Mouse (Mus musculus) intestine, embryonic 15.5 days (tissue): ENCODE measurements at regions not wholly inside any gene's neighbourhood (a gene's known extent, or its start where the extent isn't known, plus 50 kb on each side); places are given as distances from the start of the nearest gene placed in this dataset.
"Not testable (repeated sequence)": the region's sequence is repeated elsewhere in the genome, so short reads cannot be mapped to it uniquely, and the experiment has no call there.

Source experiments
- ATAC-seq: fragments of 200-750 bp; cut with Nextera tagmentation; 2 replicates; pipeline ENCODE4 v1.8.0; 2017; ENCODE audit warnings: moderate TSS enrichment, moderate library complexity
- H3K27ac ChIP-seq: fragments of 300-500 bp; sonication (generic); 2 replicates; pipeline ENCODE4 v1.5.1; 2015; ENCODE audit warnings: mild to moderate bottlenecking, inconsistent platforms
- H3K27me3 ChIP-seq: fragments of 300-500 bp; sonication (generic); replicated peaks from 2 replicates; pipeline ENCODE4 v1.6.1; 2015; ENCODE audit warnings: inconsistent platforms
- H3K36me3 ChIP-seq: fragments of 300-500 bp; sonication (generic); 2 replicates; pipeline ENCODE4 v1.6.1; 2015; ENCODE audit warnings: inconsistent platforms
- H3K4me1 ChIP-seq: fragments of 300-500 bp; sonication (generic); replicated peaks from 2 replicates; pipeline ENCODE4 v1.6.1; 2015; ENCODE audit warnings: inconsistent platforms
- H3K4me2 ChIP-seq: fragments of 300-500 bp; sonication (generic); replicated peaks from 2 replicates; pipeline ENCODE4 v1.6.1; 2015; ENCODE audit warnings: mild to moderate bottlenecking, inconsistent platforms
- H3K4me3 ChIP-seq: fragments of 300-500 bp; sonication (generic); replicated peaks from 2 replicates; pipeline ENCODE4 v1.5.1; 2015; ENCODE audit warnings: inconsistent platforms
- H3K9ac ChIP-seq: fragments of 300-500 bp; sonication (generic); 2 replicates; pipeline ENCODE4 v1.6.1; 2015; ENCODE audit warnings: inconsistent platforms
- H3K9me3 ChIP-seq: fragments of 300-500 bp; sonication (generic); 2 replicates; pipeline ENCODE4 v1.6.1; 2016; ENCODE audit warnings: inconsistent platforms
- WGBS: fragments of 180-500 bp; shearing (Covaris S2); methylation state at CpG from one replicate; pipeline ENCODE4 v1.1.7; 2015; 5-methylcytosine and 5-hydroxymethylcytosine counted together

DNA sequence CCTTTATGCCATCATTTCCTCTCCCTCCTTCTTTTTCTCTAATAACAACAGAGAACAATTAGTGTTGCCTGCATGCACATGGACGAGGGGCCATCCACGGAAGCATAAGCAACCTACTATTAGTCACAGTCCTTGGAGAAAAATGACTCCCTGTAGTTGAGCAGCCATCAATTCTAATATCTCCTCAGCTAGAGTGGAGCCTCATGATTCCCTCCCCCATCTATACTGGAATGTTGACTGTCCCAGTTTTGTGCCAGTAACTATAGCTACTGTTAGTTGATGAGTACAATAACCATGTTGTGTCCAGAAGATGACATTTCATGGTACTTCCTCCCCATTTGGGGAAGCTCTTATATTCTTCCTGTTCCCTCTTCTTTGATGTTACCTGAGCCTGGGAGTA, 64.3 kb upstream of the Rtn4 start:
- no peaks in the 10 kb centered on the region for H3K4me1 ChIP-seq
- H3K4me3 ChIP-seq = no peak overlapping the region
- WGBS = 58% methylated on average over 2 of the region's 2 CpGs
- H3K9ac ChIP-seq = no peak overlapping the region
- H3K36me3 ChIP-seq = no peaks in the 10 kb centered on the region
- H3K27ac ChIP-seq = no peak overlapping the region
- no peaks in the 10 kb centered on the region for H3K27me3 ChIP-seq
- H3K4me2 ChIP-seq = no peak overlapping the region
- no peak for ATAC-seq
- H3K9me3 ChIP-seq = no peaks in the 10 kb centered on the region

GRCm38 (mm10) chr11:29632486-29632885, 60.3 kb upstream of the Rtn4 start:
- no peak for ATAC-seq
- no peaks in the 10 kb centered on the region for H3K27me3 ChIP-seq
- 33% methylated on average over 1 of the region's 1 CpGs for WGBS
- no peak overlapping the region for H3K4me2 ChIP-seq
- H3K4me1 ChIP-seq = peaks cover 6% of the 10 kb centered on the region; the same call in 1 of the 2 replicates
- H3K36me3 ChIP-seq = no peaks in the 10 kb centered on the region
- no peaks in the 10 kb centered on the region for H3K9me3 ChIP-seq
- no peak overlapping the region for H3K4me3 ChIP-seq
- no peak overlapping the region for H3K9ac ChIP-seq
- H3K27ac ChIP-seq = no peak overlapping the region

DNA sequence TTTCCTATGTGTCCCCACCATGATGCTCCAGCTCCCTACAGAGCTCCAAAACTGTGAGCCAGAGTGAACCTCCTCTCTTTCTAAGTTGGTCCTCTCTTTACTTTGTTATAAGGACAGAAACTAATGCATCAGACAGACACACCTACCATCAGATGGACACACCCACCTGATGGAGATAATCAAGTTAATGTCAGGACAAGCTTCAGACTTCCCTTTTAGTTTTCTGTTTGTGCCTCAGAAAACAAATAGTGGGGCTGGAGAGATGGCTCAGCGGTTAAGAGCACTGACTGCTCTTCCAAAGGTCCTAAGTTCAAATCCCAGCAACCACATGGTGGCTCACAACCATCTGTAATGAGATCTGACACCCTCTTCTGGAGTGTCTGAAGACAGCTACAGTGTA, 59.5 kb upstream of the Rtn4 start:
- H3K9me3 ChIP-seq, H3K4me3 ChIP-seq, ATAC-seq, H3K4me1 ChIP-seq, H3K27ac ChIP-seq, H3K9ac ChIP-seq, H3K4me2 ChIP-seq, H3K27me3 ChIP-seq, H3K36me3 ChIP-seq: not testable (repeated sequence)
- WGBS = 78% methylated on average over 1 of the region's 1 CpGs

GRCm38 (mm10) chr11:29636759-29637200, 56.0 kb upstream of the Rtn4 start:
- Histone ChIP-seq H3K4me3 (no peak overlapping the region), H3K4me1 (peaks cover 7% of the 10 kb centered on the region; the same call in 1 of the 2 replicates), H3K36me3 (no peaks in the 10 kb centered on the region), H3K9ac (no peak overlapping the region), H3K4me2 (peak overlapping the region; percentile 18; the same call in 1 of the 2 replicates), H3K27me3 (no peaks in the 10 kb centered on the region), H3K27ac (peak overlapping the region; percentile 22; the same call in 1 of the 2 replicates), H3K9me3 (no peaks in the 10 kb centered on the region)
- peak; percentile 59 for ATAC-seq
- WGBS = 40% methylated on average over 6 of the region's 6 CpGs

DNA sequence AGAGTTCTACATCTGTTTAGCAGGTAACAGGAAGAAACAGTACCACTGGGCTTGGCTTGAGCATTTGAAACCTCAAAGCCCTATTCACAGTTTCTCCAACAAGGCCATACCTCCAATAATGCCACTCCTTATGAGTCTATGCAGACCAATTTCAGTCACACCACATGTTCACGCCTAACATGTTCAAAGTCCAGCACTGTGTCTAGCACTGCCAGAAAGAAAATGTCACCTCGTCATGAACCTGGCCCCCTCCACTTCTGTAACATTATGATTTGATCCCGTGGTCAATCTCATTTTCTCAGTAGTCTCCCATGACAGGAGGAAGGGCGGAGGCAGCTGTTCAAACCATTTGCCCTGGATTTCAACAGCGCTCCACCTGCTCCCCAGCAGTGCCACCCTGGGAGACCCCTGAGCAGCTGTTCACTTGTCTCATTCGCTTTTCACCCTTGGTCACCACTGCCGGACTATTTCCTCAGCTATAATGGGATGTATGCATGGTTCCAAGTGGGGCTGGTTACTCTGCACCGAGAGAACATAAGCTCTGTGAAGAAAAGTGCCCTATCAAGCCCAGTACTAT, 54.6 kb upstream of the Rtn4 start:
- peak; percentile 90 for ATAC-seq
- H3K4me2 ChIP-seq = no peak overlapping the region
- H3K4me3 ChIP-seq = no peak overlapping the region
- 81% methylated on average over 8 of the region's 8 CpGs for WGBS
- no peaks in the 10 kb centered on the region for H3K27me3 ChIP-seq
- no peak overlapping the region for H3K9ac ChIP-seq
- no peaks in the 10 kb centered on the region for H3K9me3 ChIP-seq
- H3K27ac ChIP-seq = 0 out of 2 replicates have a peak overlapping the region, but pooled peaks have one; percentile 0
- H3K36me3 ChIP-seq = no peaks in the 10 kb centered on the region
- peaks cover 7% of the 10 kb centered on the region; the same call in 1 of the 2 replicates for H3K4me1 ChIP-seq

GRCm38 (mm10) chr11:29638861-29639260, 53.9 kb upstream of the Rtn4 start:
- Histone ChIP-seq H3K27me3 (no peaks in the 10 kb centered on the region), H3K9ac (no peak overlapping the region), H3K4me2 (no peak overlapping the region), H3K36me3 (no peaks in the 10 kb centered on the region), H3K4me1 (peaks cover 7% of the 10 kb centered on the region; the same call in 1 of the 2 replicates), H3K9me3 (no peaks in the 10 kb centered on the region), H3K4me3 (no peak overlapping the region), H3K27ac (no peak overlapping the region)
- 39% methylated on average over 2 of the region's 2 CpGs for WGBS
- no peak for ATAC-seq
